24 mouse cellular contexts compared by ENCODE assay signal in genomic region chr7:25898064-25898463, GRCm38 (mm10). TPM values are rescaled to one million over a fixed set of nuclear protein-coding genes. Genes with fewer than 3 reads are reported as not detected.
DNase-seq lines count a peak whose midpoint lies in the region; ATAC-seq lines count a peak whose summit lies in the region.
"Had no signal": no experiment of that assay in that cellular context is flagged by ENCODE, and none has a peak within 500 bp of the region (broad histone marks: within the 10 kb centered on the region; RNA-seq: fewer than 3 reads in every experiment).

No protein-coding gene starts in this region.

- no peak overlapping the region for H3K27ac ChIP-seq in heart, embryonic 10.5 days
- H3K27ac ChIP-seq: embryonic facial prominence, embryonic 10.5 days; forebrain, embryonic 13.5 days; hindbrain, embryonic 12.5 days had no signal

- 77% methylated on average over 7 of the region's 7 CpGs for WGBS in heart, embryonic 10.5 days

- H3K4me1 ChIP-seq in heart, embryonic 10.5 days: no peaks in the 10 kb centered on the region
- H3K4me1 ChIP-seq: embryonic facial prominence, embryonic 10.5 days; forebrain, embryonic 13.5 days; hindbrain, embryonic 12.5 days had no signal

- no peaks in the 10 kb centered on the region for H3K27me3 ChIP-seq in heart, embryonic 10.5 days (ENCODE audit: insufficient read depth, poor library complexity, severe bottlenecking)
- H3K27me3 ChIP-seq: forebrain, embryonic 13.5 days; hindbrain, embryonic 12.5 days had no signal

- peak; percentile 56 for DNase-seq in heart, adult 11 months
- no peak for DNase-seq in heart, embryonic 10.5 days (ENCODE audit: low spot score)
- peak; percentile 16 for DNase-seq in lung, postnatal 36 days
- DNase-seq in lung, adult 18-20 months: no peak
- DNase-seq in MN1 (ENCODE audit: low spot score): no peak
- DNase-seq in heart, adult 8-10 months (ENCODE audit: low spot score): no peak
- DNase-seq: adrenal gland, postnatal 25 days; B cell, adult 2 months; cerebellum, adult 2 months; cerebellum, postnatal 10 days; forebrain, postnatal 0 days; gastrocnemius, postnatal 14 days; heart, postnatal 10 days; heart, postnatal 4 days had no signal

- no peak overlapping the region for H3K4me3 ChIP-seq in heart, embryonic 10.5 days
- H3K4me3 ChIP-seq: embryonic facial prominence, embryonic 10.5 days; forebrain, embryonic 13.5 days; hindbrain, embryonic 12.5 days had no signal

- H3K36me3 ChIP-seq in heart, embryonic 10.5 days: no peaks in the 10 kb centered on the region
- H3K36me3 ChIP-seq: embryonic facial prominence, embryonic 10.5 days; G1E; hindbrain, embryonic 12.5 days had no signal

- H3K9me3 ChIP-seq in heart, embryonic 10.5 days: no peaks in the 10 kb centered on the region
- H3K9me3 ChIP-seq: G1E had no signal

- peak; percentile 60 for ATAC-seq in megakaryocyte progenitor cell, adult 5-6 weeks (replicated peaks; ENCODE audit: poor library complexity)
- ATAC-seq: CD4-positive, CD25-positive, alpha-beta regulatory T cell, adult 4 months; forebrain, embryonic 13.5 days; forebrain, postnatal 0 days; hindbrain, embryonic 16.5 days had no signal

RNA-seq across cellular contexts. Expression of gene Cyp2b10, which starts 0.6 kb away (rescaled TPM):
- polyA plus RNA-seq in heart, embryonic 10.5 days (2016; fragmentation: Nextera tagmentation; extraction: Ambion mirVana): not detected in 2 replicates
- total RNA-seq in megakaryocyte progenitor cell, adult 5-6 weeks (2015): not detected in 2 replicates
- not detected in 2 replicates for total RNA-seq in megakaryocyte progenitor cell, adult 5-6 weeks (2017)
- 1 to 10 TPM; 4.4 to 7.8 (median 6.2) TPM for total RNA-seq in heart, adult 8-10 months (2022)
- total RNA-seq: forebrain, postnatal 0 days; G1E; gastrocnemius, adult 18-20 months; gastrocnemius, postnatal 14 days had no signal
- polyA plus RNA-seq: CD4-positive, CD25-positive, alpha-beta regulatory T cell, adult 4 months; cerebellum, adult 2 months; embryonic facial prominence, embryonic 10.5 days; embryonic facial prominence, embryonic 14.5 days; forebrain, embryonic 13.5 days; forebrain, postnatal 0 days; G1E; heart, embryonic 14.5 days; hindbrain, embryonic 12.5 days; hindbrain, embryonic 16.5 days had no signal

Comparison
In these comparisons a context has a peak if more than half of its experiments do, and no peak if none do; other contexts are left out.
1. DNase-seq: peak in heart, adult 11 months (single experiment) and lung, postnatal 36 days (single experiment); none in heart, embryonic 10.5 days (single experiment), lung, adult 18-20 months (0 of 2), MN1 (single experiment) and heart, adult 8-10 months (single experiment).
2. RNA of gene Cyp2b10, which starts 0.6 kb away (total RNA-seq): 4.4 to 7.8 TPM in heart, adult 8-10 months; not detected in megakaryocyte progenitor cell, adult 5-6 weeks; every median in the first group is over 4 times any median in the second.